Mouse (Mus musculus) fat pad, adult 2 months (tissue): ENCODE data around the gene Ube2i.

Source experiments
- DNase-seq: peaks from one replicate; pipeline ENCODE4 v3.0.0-alpha.2; 2011; ENCODE audit warnings: low read depth, low spot score; ENCODE audit errors: extremely low read depth

The Ube2i gene

DNA sequence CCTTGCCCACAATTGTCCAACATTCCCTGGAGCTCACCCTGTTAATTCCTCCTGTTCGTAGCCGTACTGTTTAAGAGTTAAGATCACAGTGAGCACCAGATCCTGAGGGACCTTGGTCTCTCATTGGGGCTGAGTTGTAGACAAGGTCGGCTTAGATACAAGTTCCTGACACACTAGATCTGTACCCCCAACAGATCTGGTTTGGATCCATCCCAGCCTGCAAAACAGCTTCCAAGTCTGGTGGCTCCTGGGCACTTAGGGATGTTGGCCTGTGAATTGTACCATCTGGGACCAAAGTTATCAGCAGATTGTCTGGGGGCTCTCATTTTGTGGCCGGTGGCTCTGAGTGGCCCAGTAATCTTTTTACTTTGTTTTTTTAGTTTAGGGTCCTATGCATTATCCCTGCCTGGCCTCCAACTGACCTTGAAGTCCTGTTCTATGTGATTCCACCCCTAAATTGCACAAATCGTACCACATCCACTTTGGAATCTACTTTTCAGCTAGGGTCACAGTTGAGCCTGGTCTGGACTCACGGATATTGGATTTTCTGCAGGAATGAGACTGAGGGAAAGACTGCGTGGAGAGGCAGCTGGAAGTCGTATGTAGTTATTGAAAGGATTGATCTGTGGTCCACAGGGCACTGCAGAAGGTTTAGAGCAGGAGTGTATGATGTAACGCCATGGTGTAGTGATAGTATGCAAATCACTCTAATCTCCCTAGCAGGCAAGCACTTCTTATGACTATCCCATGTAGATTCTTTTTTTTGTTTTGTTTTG, at the start of gene Ube2i:
Gene Ube2i (minus strand): TSS at position 52 of the 776 bp plus-strand sequence.
- no peak for DNase-seq

DNA sequence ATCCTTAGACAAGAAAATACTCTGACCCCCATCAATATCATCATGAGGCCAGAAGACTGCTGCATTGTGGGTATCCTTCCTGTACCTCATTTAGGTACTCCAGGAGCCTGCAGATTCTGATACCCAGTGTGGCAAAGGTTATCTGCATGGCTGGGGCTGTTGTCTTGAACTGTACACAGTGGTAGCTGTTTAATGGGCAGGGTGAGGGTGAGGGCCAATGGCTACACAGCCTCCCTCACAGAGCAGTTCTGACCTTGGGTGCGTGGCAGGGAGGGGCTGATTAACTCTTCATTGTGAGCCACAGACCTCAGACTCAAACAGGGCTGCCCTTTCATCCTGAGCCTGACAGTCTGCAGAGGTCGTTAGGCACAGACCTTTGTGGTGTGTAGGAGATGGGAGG, 48.5 kb upstream of the Ube2i start:
- no peak for DNase-seq

DNA sequence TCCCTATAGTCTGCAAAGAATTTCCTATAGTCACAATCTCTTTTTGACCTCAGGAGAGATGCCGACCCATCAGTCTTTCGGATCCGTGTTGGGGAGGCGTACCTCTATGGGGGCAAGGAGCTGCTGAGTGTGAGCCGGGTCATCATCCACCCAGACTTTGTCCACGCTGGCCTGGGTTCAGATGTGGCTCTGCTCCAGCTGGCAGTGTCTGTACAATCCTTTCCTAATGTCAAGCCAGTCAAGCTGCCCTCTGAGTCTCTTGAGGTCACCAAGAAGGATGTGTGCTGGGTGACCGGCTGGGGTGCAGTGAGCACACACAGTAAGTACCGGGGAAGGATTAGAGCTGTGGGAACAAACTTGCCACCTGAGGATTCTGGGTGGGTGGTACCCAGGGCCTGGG, 46.4 kb upstream of the Ube2i start:
- DNase-seq = no peak

DNA sequence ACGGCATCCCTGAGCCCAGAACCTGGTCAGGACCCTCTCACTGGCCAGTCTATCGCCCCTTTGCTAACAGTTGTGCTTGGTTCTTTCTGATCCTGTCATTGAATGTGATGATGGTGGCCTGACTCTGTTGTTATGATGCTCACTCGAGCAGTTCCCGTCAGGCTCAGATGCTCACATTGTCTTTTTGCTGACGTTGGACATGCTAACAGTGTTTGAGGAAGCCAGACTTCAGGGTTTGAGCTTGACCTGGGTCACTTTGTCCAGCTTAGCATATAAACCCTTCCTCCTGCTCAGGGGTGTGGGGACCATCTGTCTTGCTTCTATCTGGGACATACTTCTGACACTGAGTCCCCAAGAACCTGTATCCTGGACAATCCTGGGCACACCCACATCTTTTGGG, 43.9 kb upstream of the Ube2i start, which contains the start of gene Prss29:
Gene Prss29 (plus strand): TSS at position 301 of the 400 bp plus-strand sequence.
- DNase-seq = no peak

DNA sequence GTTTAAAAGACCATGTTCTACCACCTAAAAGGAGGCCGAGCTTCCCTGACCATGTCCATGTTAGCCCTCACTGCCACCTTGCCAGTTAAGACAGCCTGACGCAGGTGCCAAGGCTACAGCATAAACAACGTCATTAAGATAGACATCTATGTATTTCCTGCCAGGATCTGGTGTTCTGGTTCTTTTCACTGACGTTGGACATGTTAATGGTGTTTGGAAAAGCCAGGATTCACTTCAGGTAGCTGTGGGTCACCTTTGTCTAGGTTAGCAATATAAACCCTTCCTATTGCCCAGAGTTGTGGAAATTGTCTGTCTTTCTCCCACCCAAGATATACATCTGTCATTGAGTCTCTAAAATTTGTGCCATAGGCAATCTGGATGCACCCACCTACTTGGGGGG, 33.9 kb upstream of the Ube2i start, which contains the start of gene Prss28:
Gene Prss28 (plus strand): TSS at position 301 of the 400 bp plus-strand sequence.
- DNase-seq = no peak

DNA sequence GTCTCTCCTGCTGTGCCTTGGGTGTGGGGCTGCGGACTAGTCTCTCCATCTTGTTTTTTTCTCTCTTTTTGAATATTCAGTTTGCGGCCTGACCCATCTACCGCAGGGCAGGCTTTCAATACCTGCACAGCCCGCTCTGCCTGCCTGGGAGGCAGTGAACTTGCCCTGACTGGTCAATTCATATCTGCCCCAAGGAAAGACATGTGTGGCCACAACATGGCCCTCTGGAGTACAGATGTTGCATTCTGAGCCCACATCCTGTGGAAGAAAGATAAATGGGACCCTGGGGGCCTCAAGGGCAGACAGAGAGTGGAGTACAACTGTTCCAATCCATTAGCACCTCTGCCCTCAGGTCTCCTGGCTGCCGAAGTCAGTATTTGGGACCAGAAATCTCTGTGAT, 23.7 kb upstream of the Ube2i start, which contains the start of gene Prss34:
Gene Prss34 (plus strand): TSS at position 301 of the 400 bp plus-strand sequence.
- no peak for DNase-seq

DNA sequence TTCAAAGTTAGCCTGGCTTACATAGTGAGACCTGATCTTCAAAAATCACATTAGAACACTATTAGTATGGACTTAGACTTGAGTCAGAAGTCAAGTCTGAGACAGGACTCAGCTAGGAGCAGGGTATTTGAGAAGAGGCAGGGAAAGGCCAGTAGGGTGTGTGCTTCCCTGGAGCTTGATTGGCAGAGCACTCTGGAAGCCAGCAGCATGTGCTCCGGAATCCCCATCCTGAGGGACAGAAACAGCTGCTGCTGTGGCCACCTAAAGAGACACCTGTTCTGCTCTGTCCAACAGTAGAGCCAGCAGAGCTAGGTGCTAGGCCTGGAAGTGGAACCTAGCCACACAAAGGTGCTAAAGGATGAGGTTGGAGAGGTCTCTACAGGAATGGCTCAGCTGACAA, 19.7 kb upstream of the Ube2i start:
- no peak for DNase-seq

DNA sequence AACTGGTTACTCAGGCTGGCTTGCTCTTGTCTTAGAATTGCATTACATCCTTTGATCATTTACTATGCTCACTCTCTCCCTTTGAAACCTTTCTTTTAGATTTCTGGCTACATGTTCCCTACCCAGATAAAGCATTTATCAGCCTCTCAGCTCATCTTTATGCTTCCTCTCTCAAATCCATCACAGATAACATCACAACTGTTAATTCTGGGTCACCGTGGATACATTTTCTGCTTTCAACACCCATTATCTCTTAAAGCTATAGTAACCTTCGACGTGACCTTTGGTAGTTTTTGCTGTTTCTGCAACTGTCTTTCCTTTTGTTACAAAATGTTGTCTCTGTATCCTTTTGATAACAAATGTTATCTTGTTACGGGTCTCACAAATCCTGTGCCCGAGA, 19.1 kb upstream of the Ube2i start:
- no peak for DNase-seq

DNA sequence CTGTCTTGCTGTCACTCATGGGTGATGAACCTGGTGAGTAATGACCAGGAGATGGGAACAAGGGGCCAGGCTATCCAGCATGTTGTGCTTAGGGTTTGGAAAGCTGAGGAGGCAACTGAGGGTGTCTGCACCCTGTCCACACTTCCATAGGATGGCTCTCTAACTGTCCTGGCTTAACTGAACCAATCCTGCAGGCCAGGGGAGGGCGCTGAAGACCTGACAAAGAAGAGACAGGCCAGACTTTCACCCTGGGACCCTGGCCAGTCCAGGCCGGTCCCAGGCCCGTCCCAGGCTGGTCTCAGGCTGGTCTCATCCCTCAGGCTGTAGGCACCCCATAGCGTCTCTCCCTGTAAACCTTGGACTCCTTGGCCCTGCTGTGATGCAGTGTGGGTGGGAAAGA, 16.0 kb upstream of the Ube2i start:
- DNase-seq = no peak

DNA sequence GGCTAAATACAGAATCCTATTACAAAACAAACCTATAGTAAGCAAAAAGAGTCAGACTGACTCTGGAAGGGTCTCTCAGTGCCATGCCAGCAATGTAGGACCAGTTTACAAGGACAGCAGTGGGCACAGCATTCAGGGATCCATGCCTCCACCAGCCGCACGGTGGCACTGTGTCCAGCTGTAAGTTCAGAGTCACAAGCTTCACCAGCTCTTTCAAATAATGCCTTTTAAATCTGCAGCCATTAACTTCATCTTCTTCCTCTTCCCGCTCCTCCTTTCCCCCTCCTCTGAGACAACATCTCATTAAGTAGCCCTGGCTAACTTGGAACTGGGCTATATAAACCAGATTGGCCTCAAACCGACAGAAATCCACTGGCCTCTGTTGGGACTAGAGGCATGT, 14.4 kb upstream of the Ube2i start:
- no peak for DNase-seq

DNA sequence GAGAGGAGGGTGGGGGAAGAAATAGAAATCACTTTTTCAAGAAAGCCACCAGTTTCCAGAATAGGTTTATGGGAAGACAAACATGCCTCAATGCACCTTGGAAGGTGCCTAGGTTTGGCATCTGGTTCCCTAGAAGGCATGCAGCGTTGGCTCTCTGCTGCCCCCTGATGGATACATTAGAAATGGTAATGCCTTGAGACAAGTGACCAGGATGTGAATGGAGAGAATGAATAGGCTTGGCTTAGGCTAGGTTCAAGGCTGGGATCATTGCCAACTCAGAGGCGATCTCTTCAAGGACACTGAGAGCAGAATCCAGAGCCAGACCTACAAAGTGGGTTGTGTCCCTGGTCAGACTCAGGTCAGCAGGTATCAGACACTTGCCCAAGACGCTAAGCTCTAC, 10.6 kb upstream of the Ube2i start:
- DNase-seq = no peak

DNA sequence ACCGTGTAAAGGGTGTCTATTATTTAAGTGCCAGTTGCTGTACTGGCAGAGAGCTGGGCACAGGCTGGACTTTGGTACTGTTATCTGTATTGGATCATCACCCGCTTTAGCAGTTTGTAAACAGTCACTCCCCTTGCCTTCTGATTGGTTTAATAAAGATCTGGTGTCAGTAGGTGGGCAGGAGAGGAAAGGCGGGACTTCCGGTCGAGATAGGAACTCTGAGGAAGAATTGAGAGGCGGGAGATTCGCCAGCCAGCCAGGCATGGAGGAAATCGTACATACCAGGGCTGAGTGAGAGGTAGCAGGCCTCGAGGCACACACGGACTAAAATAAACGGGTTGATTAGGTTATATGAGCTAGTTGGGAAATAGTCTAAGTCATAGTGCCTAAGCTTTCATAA, 7.7 kb upstream of the Ube2i start:
- no peak for DNase-seq

DNA sequence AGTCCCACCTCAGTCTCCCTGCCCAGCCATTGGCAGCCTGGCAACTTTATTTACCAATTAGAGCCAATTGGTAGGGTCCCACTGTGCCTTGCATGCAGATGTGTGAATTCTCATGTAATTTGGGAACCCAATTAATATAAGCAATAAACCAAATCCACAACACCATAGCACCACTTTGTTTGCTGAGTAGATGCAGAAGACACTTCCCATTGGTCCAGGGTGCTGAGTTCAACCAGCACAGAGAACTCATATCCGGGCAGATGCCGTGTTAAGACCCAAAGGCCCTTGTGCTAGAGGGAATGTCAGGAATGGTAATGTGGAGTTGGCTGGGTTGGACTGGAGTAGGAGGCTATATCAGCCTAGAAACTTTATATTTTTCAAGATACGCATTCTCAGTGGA, 1.4 kb upstream of the Ube2i start:
- DNase-seq = no peak

DNA sequence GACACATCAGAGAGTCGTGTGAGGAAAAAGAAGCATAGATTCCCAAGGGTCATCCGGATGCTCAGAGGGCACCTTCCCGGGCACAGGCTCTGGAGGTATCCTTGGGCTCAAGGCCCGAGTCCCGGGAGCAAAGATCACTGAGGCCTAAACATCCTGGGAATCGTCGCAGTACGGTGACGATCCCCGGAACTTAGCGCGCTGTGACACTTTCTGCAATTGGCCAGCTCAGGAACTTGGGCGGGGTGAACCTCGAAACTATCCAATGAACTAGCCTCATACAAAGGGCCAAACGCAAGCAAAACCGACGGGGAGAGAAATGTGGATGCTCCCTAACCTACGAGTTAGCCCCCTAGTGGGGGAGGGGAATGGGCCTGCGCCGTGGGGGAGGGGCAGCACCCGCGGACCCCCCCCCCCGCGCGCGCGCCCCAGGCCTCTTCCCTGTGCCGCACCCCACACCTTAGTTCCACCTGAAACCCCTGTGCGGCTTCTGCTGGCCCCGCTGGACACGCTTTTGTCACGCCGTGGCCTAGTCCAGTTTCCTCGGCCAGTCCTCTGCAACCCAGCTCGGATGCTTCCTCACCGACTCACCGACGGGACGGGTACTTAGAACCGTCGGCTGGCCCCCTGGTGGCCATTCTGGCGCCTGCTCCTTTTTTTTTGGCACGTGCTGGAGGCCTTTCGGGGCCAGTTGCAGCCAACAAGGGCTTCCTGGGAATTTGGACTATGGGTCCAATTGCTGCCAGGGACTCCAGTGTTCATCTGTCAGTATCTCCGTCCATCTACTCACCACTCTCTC, 518 bp downstream of the Ube2i start:
- DNase-seq = peak; percentile 90

DNA sequence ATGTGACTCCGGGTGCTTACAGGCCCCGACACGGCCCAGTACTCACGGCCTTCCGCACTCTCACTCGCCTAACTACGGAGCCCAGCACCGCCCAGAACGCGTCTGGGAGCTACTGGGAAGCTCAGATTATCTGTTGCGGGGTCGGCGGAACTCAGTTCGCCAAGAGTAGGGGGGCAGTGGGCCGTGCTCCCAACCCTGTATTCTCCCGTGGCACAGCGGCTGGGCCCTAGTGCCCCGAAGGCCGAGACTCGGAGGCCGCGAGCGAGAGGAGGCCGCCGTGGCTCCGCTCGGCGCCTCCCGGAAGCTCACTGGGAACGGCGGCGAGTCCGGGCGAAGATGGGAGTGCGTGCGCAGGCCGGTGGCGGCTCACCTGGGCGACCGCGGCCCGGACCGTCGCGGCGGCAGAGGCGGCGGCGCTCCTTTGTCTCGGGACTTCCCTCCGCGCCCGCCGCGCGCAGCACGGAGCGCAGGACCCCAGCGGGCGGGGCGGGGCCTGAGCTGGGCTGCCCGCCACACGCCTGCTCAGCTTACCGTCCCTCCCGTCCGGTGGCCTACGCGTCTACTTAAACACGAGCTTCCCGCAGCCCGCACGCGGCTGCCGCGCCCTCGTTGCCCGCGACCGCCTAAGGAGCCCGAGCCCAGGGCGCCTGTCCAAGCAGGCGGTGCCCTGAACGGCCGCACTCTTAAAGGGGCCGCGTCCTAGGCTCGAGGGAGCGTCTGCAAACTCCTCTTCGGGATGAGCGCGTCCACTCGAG, 1.3 kb downstream of the Ube2i start:
- peak; percentile 54 for DNase-seq

DNA sequence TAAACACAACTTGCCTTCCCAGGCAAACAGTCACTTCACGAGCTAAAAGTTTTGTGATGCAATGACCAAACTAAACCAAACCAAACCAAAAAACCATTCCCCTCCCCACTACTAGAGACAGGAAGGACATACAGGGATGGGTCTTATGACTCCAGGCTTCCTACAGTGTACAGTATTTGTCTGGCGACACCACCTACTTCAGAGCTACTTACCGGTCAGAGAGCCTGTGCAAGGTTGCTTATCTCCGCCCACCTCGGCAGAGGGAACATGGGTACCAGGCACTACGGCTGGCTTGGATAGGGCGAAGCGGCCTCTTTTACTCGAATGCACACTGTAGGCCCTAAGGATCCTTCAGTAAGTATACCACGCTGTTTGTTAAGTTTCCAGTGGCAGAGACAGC, 2.1 kb downstream of the Ube2i start:
- no peak for DNase-seq

DNA sequence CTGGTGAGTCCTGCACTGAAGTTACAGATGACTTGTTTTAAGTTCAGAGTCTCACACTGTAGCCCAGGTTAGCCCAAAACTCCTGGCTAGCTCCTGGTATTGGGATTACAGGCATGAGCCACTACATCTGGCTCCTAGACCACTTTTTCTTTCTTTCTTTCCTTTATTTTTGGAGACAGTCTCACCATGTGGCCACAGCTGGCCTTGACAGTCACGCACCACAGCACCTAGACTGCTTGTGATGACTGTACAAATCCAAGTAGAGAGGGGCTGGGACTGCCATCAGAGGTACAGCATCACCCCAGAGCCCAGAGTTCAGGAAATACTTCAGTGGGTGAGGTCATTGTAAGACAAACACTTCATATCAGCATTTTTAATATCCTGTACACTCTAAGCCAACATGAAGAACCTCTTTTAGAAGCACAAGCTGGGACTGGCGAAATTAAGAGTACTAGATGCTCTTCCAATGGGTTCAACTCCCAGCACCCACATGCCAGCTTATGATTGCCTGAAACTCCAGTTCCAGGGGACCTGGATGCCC, 3.6 kb downstream of the Ube2i start:
- no peak for DNase-seq

DNA sequence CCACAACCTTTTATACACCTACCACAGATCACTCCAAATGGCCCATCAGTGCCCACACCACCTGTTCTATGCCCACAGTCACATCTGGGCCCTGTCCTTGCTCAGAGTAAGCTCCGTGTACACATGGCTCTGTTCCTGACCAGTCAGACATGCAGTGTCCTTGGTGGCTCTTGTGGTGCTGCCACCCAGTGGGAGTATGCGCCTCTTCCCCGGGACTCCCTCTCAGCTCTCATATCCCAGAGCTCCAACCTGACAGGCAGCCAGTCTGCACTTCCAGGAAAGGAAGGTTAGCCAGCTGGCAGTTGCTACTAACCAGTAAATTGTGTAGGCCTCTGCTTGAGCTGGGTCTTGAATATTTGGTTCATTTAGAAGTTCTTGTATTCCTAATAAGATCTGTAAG, 10.0 kb downstream of the Ube2i start:
- no peak for DNase-seq

DNA sequence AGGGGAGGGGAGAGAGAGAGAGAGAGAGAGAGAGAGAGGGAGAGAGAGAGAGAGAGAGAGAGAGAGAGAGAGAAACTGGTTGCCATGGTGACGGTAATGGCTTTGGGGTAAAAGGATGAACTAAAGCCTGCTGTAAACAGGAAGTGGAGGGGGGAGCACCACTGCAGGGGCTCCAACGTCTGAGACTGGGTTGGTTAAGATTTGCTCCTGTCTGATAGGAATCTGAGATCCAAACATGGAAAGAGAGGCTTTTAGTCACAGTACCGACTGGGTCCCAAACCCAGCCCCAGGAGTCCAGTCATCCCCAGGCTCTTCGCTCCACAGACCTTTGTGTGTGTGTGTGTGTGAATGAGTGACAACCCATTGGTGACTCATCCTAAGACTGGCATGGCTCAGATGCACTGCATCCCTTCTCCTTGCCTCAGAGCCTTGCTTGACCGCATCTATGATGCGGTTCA, 16.6 kb downstream of the Ube2i start:
- DNase-seq = no peak

DNA sequence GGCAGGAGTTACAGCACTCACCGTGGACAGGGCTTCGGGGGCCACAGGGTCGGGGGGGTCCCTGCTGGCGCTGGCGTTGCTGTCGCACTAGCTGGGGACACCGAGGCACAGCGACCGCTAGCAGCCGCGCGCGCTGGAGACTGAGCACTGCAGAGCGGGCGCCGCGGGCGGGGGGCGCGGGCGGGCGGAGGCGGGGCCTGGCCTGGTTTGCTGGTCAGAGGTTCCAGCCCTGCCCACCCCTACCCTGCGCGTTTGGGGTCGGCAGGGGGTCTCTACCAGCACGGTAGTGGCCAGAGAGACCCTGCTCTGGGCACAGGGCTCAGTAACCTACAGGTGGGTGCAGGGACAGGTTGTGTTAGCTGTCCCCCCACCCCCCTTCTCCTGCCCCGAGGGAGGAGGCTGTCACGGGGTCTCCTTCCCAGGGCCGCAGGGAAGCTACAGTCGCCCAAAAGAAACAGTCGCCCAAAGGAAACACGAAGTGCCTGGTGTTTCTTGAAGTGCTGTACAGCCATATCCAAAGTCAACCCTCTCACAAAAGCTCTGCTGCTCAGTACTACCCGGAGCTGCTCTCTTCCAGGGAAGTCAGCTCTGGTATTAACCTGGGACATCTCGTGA, 18.2 kb downstream of the Ube2i start, which contains the start of gene Baiap3:
Gene Baiap3 (minus strand): TSS at position 225 of the 615 bp plus-strand sequence.
- no peak for DNase-seq

DNA sequence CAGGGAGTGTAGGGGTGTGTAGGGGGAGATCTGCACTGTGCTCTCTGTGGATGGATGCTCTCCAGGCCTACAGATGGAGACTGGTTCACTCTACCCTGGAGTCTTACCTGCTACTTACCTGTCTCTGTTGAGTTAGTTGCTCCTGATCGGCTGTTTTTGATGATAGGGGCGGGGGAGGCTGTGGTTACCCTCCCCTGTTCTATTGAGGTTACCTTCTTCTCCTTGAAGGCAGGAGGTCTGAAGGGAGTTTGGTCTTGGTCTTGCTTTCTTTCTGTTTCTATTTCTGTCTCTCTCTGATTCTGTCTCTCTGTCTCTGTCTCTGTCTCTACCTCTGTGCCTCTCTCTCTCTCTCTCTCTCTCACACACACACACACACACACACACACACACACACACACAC, 19.3 kb downstream of the Ube2i start:
- DNase-seq = no peak
